Mouse (Mus musculus): Measurements from ENCODE around the gene Slbp. TPM values are rescaled to one million over a fixed set of nuclear protein-coding genes. Genes with fewer than 3 reads are reported as not detected.
A peak's percentile ranks its signal among the peaks of the same experiment; 100 is the strongest.

Gene Slbp
- polyA plus RNA-seq, 1 experiment from 2014 or later, result 321 TPM

DNA sequence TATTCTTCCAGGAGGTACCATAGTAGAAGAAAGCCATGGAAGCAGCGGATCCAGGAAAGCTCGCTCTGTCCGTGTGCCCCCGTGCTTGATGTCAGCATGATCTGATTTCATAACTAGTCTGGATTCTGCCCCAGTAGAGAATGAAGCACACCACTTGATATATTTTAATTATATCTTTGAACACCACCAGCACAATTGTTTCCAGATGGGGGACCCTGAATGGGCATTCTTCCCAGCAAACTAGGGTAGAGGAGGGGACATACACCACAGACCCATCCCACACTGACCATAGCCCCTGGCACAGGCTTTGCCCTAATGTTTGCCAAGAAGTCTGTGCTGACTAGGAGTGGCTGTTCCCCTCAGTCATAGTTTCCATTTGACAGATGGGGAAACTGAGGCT, 32.6 kb upstream of the Slbp start:
- H3K27ac ChIP-seq (ENCODE audit: low read depth, low read length), result no peak overlapping the region
- no peaks in the 10 kb centered on the region for H3K9me3 ChIP-seq (ENCODE audit: control insufficient read depth, low read length)
- no peaks in the 10 kb centered on the region for H3K36me3 ChIP-seq (ENCODE audit: control insufficient read depth, insufficient read depth, low read length)
- H3K4me1 ChIP-seq (replicated peaks; ENCODE audit: control insufficient read depth, insufficient read depth, low read length), result peaks cover 14% of the 10 kb centered on the region
- H3K9ac ChIP-seq (ENCODE audit: low read length), result no peak overlapping the region
- H3K4me2 ChIP-seq (ENCODE audit: low read depth, low read length, severe bottlenecking), result no peak overlapping the region
- ATAC-seq (replicated peaks; ENCODE audit: low FRiP score), result no peak
- peaks cover 6% of the 10 kb centered on the region; the same call in 1 of the 2 replicates for H3K27me3 ChIP-seq (ENCODE audit: control insufficient read depth, insufficient read depth, low read length)
- 93% methylated on average over 4 of the region's 4 CpGs for WGBS
- H3K4me3 ChIP-seq (ENCODE audit: low read depth, low read length), result no peak overlapping the region
- DNase-seq (ENCODE audit: low spot score), result no peak

DNA sequence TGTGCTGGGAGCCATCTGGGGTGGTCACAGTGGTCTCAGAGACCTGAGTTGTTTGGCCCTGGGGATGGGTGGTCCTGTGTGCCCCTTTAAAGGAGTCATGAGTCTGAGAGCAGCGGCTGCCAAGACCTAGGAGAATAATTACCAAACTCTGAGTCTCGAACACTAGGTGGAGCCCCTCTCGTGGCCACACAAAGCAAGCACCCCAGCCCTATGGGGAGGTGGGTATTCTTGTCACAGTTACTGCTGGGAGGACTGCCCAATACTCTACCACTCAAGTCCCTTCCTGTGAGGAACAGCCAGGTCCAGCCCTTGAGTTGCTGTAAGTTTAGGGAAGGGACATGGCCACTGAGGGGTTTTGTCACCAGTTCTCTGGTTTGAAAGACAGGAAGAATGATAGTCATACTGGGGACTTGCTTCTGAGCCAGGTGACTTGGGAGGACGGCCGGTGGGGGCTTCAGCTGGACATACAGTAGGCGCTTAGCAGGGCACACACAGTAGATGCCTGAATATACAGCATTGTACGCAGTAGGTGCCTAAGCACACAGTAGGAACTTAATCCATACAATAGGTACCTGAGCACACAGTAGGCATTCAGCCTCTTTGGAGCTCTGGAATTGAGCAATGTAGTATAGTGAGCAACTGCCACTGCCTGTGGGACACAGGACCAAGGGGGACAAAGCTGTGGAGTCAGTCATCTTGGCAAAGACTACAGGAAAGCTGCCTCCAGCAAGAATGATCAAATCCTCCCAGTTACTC, 31.7 kb upstream of the Slbp start:
- WGBS, result 45% methylated on average over 7 of the region's 7 CpGs
- DNase-seq (ENCODE audit: low spot score), result peak; percentile 78
- Histone ChIP-seq H3K36me3 (ENCODE audit: control insufficient read depth, insufficient read depth, low read length) (no peaks in the 10 kb centered on the region), H3K4me1 (replicated peaks; ENCODE audit: control insufficient read depth, insufficient read depth, low read length) (peaks cover 7% of the 10 kb centered on the region), H3K27me3 (ENCODE audit: control insufficient read depth, insufficient read depth, low read length) (peaks cover 6% of the 10 kb centered on the region; the same call in 1 of the 2 replicates), H3K4me3 (ENCODE audit: low read depth, low read length) (no peak overlapping the region), H3K4me2 (ENCODE audit: low read depth, low read length, severe bottlenecking) (no peak overlapping the region), H3K9ac (ENCODE audit: low read length) (no peak overlapping the region), H3K27ac (ENCODE audit: low read depth, low read length) (no peak overlapping the region), H3K9me3 (ENCODE audit: control insufficient read depth, low read length) (no peaks in the 10 kb centered on the region)
- ATAC-seq (replicated peaks; ENCODE audit: low FRiP score), result peak; percentile 62

DNA sequence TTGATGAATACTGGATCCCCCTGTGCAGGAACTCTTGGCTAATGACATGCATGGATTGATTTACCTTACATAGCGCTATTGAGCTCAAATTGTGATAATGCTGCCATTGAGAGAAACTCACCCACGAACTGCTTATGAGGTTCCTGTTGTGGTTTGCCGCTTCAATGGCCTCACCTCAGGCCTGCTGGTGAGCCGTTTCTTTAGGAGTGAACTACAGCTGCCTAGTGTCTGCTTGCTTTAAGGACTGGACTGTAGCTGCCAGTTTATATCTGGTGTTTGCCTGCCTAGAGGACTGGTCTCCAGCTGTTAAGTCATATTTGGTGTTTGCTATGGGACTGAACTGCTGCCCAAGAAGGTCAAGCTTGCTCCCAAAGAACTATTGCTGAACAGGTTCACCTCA, 30.6 kb upstream of the Slbp start:
- Histone ChIP-seq H3K27ac (ENCODE audit: low read depth, low read length) (no peak overlapping the region), H3K4me3 (ENCODE audit: low read depth, low read length) (no peak overlapping the region), H3K9ac (ENCODE audit: low read length) (no peak overlapping the region), H3K36me3 (ENCODE audit: control insufficient read depth, insufficient read depth, low read length) (no peaks in the 10 kb centered on the region), H3K9me3 (ENCODE audit: control insufficient read depth, low read length) (no peaks in the 10 kb centered on the region), H3K4me2 (ENCODE audit: low read depth, low read length, severe bottlenecking) (no peak overlapping the region), H3K4me1 (replicated peaks; ENCODE audit: control insufficient read depth, insufficient read depth, low read length) (no peaks in the 10 kb centered on the region), H3K27me3 (ENCODE audit: control insufficient read depth, insufficient read depth, low read length) (peaks cover 6% of the 10 kb centered on the region; the same call in 1 of the 2 replicates)
- no peak for DNase-seq (ENCODE audit: low spot score)
- no peak for ATAC-seq (replicated peaks; ENCODE audit: low FRiP score)
- 69% methylated on average over 4 of the region's 4 CpGs for WGBS

DNA sequence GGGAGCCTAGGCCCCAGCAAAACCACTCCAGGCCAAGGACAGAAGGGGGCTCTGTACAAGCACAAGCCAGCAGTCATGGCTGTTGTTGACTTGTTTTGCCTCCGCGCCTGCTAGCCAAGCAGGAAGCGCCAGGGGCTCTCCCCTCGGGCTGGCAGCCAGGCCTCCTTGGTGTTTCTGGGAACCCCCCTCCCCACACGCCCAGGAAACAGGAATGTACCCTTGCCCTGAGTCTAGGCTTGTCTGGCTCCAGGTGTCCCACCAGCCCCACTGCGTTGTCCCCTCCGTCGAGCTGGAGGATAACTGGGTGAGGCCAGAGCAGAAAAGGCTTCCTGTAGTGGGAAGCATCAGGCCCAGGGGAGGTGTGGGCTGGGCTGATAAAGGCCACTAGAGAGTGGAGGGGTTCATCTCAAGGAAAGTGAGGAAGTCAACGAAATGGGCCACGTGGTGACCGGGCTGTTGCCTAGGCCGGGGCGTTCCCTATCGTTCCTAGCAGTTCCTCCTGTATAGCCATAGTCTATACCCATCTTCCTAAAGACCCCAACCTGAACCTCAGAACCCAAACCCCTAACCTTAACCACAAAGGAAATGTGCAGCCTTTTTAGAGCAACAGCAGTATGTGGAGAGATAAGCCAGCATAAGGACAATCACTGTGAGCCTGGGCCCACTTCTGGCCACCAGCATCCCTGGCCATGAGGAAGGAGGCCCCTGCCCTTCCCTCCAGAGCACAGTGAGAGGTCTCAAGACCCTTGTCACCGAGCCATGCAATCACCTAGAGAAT, 29.4 kb upstream of the Slbp start:
- H3K27ac ChIP-seq (ENCODE audit: low read depth, low read length), result no peak overlapping the region
- WGBS, result 85% methylated on average over 15 of the region's 15 CpGs
- H3K9ac ChIP-seq (ENCODE audit: low read length), result no peak overlapping the region

DNA sequence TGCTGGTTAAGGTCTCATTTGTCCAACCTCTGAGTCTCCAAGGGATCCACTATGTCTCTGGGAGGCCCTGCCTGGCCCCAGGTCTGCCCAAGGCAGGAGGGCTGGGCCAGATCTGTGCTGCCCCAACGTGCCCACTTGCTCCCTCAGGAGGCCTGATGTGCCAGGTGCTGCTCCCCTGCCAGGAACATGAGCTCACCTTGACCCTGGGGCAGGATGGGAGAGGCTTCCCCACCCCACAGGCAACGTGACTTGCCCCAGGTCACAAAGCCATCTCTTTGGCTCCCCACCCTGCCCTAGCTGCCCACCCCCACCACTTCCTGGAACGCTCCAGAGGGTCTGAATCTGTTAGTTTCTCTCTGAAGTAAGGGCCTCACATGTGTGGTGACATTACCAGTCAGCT, 28.7 kb upstream of the Slbp start:
- H3K27ac ChIP-seq (ENCODE audit: low read depth, low read length), result no peak overlapping the region
- WGBS, result 61% methylated on average over 3 of the region's 3 CpGs

More for the DNA sequence above, 29.4 kb upstream of the Slbp start:
- no peak for ATAC-seq (replicated peaks; ENCODE audit: low FRiP score)
- Histone ChIP-seq H3K4me2 (ENCODE audit: low read depth, low read length, severe bottlenecking) (no peak overlapping the region), H3K27me3 (ENCODE audit: control insufficient read depth, insufficient read depth, low read length) (peaks cover 3% of the 10 kb centered on the region; the same call in 1 of the 2 replicates), H3K9me3 (ENCODE audit: control insufficient read depth, low read length) (no peaks in the 10 kb centered on the region), H3K4me1 (replicated peaks; ENCODE audit: control insufficient read depth, insufficient read depth, low read length) (no peaks in the 10 kb centered on the region), H3K36me3 (ENCODE audit: control insufficient read depth, insufficient read depth, low read length) (no peaks in the 10 kb centered on the region), H3K4me3 (ENCODE audit: low read depth, low read length) (no peak overlapping the region)
- no peak for DNase-seq (ENCODE audit: low spot score)

DNA sequence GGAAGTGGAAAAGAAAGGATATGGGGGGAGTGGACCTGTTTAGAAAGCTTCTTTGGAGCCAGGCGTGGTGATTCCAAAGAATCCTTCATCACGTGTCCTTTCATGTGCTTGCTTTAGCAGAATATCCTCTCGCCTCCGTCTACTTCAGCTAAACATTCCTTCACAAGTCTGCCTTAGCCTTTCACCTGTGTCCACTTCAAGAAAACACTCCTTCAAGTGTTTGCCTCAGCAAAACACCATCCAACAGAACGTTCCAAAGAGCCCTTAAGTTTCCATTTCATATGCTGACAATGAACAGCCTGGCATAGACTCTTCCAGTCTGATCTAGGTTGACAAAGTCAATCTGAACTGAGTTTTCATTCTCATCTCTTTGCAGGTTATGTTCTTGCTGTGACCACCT, 25.9 kb upstream of the Slbp start:
- Histone ChIP-seq H3K27ac (ENCODE audit: low read depth, low read length) (no peak overlapping the region), H3K4me3 (ENCODE audit: low read depth, low read length) (no peak overlapping the region), H3K36me3 (ENCODE audit: control insufficient read depth, insufficient read depth, low read length) (no peaks in the 10 kb centered on the region), H3K9ac (ENCODE audit: low read length) (no peak overlapping the region), H3K27me3 (ENCODE audit: control insufficient read depth, insufficient read depth, low read length) (no peaks in the 10 kb centered on the region), H3K4me1 (replicated peaks; ENCODE audit: control insufficient read depth, insufficient read depth, low read length) (peaks cover 9% of the 10 kb centered on the region; the same call in 1 of the 2 replicates), H3K9me3 (ENCODE audit: control insufficient read depth, low read length) (no peaks in the 10 kb centered on the region), H3K4me2 (ENCODE audit: low read depth, low read length, severe bottlenecking) (no peak overlapping the region)
- DNase-seq (ENCODE audit: low spot score) (no peak), ATAC-seq (replicated peaks; ENCODE audit: low FRiP score) (no peak)
- WGBS, result 89% methylated on average over 5 of the region's 5 CpGs

More for the DNA sequence above, 28.7 kb upstream of the Slbp start:
- Histone ChIP-seq H3K9ac (ENCODE audit: low read length) (no peak overlapping the region), H3K4me2 (ENCODE audit: low read depth, low read length, severe bottlenecking) (no peak overlapping the region), H3K36me3 (ENCODE audit: control insufficient read depth, insufficient read depth, low read length) (no peaks in the 10 kb centered on the region), H3K27me3 (ENCODE audit: control insufficient read depth, insufficient read depth, low read length) (no peaks in the 10 kb centered on the region), H3K4me3 (ENCODE audit: low read depth, low read length) (no peak overlapping the region), H3K4me1 (replicated peaks; ENCODE audit: control insufficient read depth, insufficient read depth, low read length) (no peaks in the 10 kb centered on the region), H3K9me3 (ENCODE audit: control insufficient read depth, low read length) (no peaks in the 10 kb centered on the region)
- no peak for DNase-seq (ENCODE audit: low spot score)
- no peak for ATAC-seq (replicated peaks; ENCODE audit: low FRiP score)

DNA sequence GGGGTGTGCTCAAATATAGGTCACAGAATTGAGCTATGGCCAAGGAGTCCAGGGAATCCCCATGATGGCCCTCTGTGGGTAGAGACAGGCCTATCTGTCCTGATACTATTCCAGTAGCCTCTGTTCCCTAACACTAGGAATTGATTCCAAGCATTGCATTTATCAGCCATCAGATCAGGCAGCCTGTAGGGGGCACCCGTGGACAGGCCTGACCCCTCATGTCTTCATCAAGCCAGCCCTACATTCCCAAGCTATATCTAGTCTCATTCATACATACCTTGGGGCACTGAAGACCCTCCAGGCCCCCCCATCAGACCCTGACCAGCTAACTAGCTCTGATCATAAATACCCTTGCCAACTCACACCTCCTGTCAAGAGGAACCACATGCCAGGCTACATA, 23.6 kb upstream of the Slbp start:
- peak; percentile 86 for DNase-seq (ENCODE audit: low spot score)
- 3% methylated on average over 1 of the region's 1 CpGs for WGBS
- Histone ChIP-seq H3K4me1 (replicated peaks; ENCODE audit: control insufficient read depth, insufficient read depth, low read length) (peaks cover 14% of the 10 kb centered on the region; the same call in 1 of the 2 replicates), H3K27ac (ENCODE audit: low read depth, low read length) (no peak overlapping the region), H3K4me2 (ENCODE audit: low read depth, low read length, severe bottlenecking) (no peak overlapping the region), H3K9me3 (ENCODE audit: control insufficient read depth, low read length) (no peaks in the 10 kb centered on the region), H3K36me3 (ENCODE audit: control insufficient read depth, insufficient read depth, low read length) (peaks cover 3% of the 10 kb centered on the region; the same call in 1 of the 2 replicates), H3K9ac (ENCODE audit: low read length) (no peak overlapping the region), H3K27me3 (ENCODE audit: control insufficient read depth, insufficient read depth, low read length) (no peaks in the 10 kb centered on the region), H3K4me3 (ENCODE audit: low read depth, low read length) (no peak overlapping the region)
- ATAC-seq (replicated peaks; ENCODE audit: low FRiP score), result no peak; the same call in 1 of the 2 replicates

DNA sequence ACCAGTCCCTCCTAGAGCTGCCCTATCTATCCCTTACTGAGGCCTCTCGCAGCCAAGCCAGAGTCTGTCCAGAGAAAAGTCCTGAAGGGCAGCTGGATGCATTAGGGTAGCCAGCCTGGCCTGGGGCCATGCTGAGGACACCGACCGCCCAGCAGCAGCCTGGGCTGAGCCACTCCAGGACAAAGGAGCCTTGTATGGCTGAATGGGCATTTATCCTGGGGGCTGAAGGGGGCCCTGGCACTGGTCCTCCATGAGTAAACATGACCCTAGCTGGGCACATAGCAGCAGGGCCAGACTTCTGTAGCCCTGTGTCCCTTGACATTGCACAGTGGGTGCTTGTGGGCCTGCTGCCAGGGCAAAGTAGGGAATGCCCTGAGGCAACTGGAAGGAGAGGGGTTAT, 22.1 kb upstream of the Slbp start:
- peaks cover 14% of the 10 kb centered on the region; the same call in 1 of the 2 replicates for H3K4me1 ChIP-seq (replicated peaks; ENCODE audit: control insufficient read depth, insufficient read depth, low read length)
- DNase-seq (ENCODE audit: low spot score), result no peak
- peaks cover 8% of the 10 kb centered on the region; the same call in 1 of the 2 replicates for H3K36me3 ChIP-seq (ENCODE audit: control insufficient read depth, insufficient read depth, low read length)
- H3K27me3 ChIP-seq (ENCODE audit: control insufficient read depth, insufficient read depth, low read length), result no peaks in the 10 kb centered on the region
- no peak overlapping the region for H3K4me3 ChIP-seq (ENCODE audit: low read depth, low read length)
- H3K4me2 ChIP-seq (ENCODE audit: low read depth, low read length, severe bottlenecking), result no peak overlapping the region
- H3K27ac ChIP-seq (ENCODE audit: low read depth, low read length), result peak overlapping the region; percentile 37; the same call in 1 of the 2 replicates
- H3K9me3 ChIP-seq (ENCODE audit: control insufficient read depth, low read length), result no peaks in the 10 kb centered on the region
- WGBS, result 53% methylated on average over 3 of the region's 3 CpGs
- no peak overlapping the region; the same call in none of the 2 replicates for H3K9ac ChIP-seq (ENCODE audit: low read length)
- no peak for ATAC-seq (replicated peaks; ENCODE audit: low FRiP score)
